Mouse (Mus musculus) small intestine, adult 2 months (tissue): ENCODE measurements around the gene Blnk. TPM values are rescaled to one million over a fixed set of nuclear protein-coding genes. Genes with fewer than 3 reads are reported as not detected.

ENCODE experiments used
- H3K27ac ChIP-seq: fragments of 200-500 bp; 2 replicates; pipeline ENCODE4 v1.5.1; 2012; ENCODE audit warnings: low read depth, low read length, control low read depth, inconsistent platforms; ENCODE audit not compliant: insufficient read depth
- H3K27me3 ChIP-seq: fragments of 200-500 bp; 2 replicates; pipeline ENCODE4 v1.6.1; 2012; ENCODE audit warnings: mild to moderate bottlenecking, moderate library complexity, low read length, inconsistent platforms; ENCODE audit not compliant: control insufficient read depth, insufficient read depth
- H3K36me3 ChIP-seq: fragments of 200-500 bp; 2 replicates; pipeline ENCODE4 v1.6.1; 2012; ENCODE audit warnings: mild to moderate bottlenecking, low read length, control low read depth, inconsistent platforms; ENCODE audit not compliant: control insufficient read depth, insufficient read depth
- H3K4me1 ChIP-seq: fragments of 200-500 bp; 2 replicates; pipeline ENCODE4 v1.6.1; 2012; ENCODE audit warnings: low read length, inconsistent platforms, mixed read lengths; ENCODE audit not compliant: control insufficient read depth, insufficient read depth, insufficient read length
- H3K4me3 ChIP-seq: fragments of 200-500 bp; 2 replicates; pipeline ENCODE4 v1.5.1; 2012; ENCODE audit warnings: low read depth, mild to moderate bottlenecking, control low read depth, inconsistent platforms, low read length, moderate library complexity
- CTCF ChIP-seq: fragments of 200-500 bp; IDR thresholded peaks from 2 replicates; pipeline ENCODE4 v1.5.1; 2012; ENCODE audit warnings: low read depth, mild to moderate bottlenecking, control low read depth, inconsistent platforms, low read length, moderate library complexity, mixed read lengths; ENCODE audit not compliant: insufficient replicate concordance, insufficient read length; ENCODE audit errors: extremely low read depth
- POLR2A ChIP-seq: fragments of 200-500 bp; IDR thresholded peaks from 2 replicates; pipeline ENCODE4 v1.6.1; 2012; ENCODE audit warnings: low read depth, mild to moderate bottlenecking, control low read depth, inconsistent platforms, low read length, moderate library complexity
- WGBS: fragments of 180-500 bp; shearing (Covaris S2); methylation state at CpG from one replicate; pipeline ENCODE4 v1.1.7; 2018; 5-methylcytosine and 5-hydroxymethylcytosine counted together
- polyA plus RNA-seq: library from polyadenylated mRNA; depleted of rRNA; stranded (reverse); fragments of >200 nt; gene quantifications from 2 replicates; pipeline ENCODE4 v1.2.3, GENCODE M21; 2012

Blnk gene
- polyA plus RNA-seq, 1 experiment = 9.5 TPM

DNA sequence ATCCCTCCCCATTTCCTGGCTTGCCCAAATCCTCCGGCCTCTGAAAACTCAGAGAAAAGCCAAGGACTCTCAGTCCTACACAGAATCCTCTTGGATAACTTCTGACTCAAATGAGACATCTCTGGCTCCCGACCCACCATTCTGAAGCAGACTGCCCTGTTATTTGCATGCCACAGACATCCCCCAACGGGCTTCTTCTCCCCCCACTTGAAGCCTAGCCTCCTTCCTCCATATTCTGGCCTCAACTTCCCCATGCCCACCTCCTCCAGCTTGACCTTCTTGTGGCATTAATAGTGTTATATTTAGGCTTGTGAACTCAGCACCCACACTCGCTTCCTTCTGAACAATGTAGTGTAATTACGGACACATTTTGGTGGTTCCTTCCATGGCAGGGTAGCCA, 13.7 kb downstream of the Blnk start:
- WGBS = 77% methylated on average over 5 of the region's 5 CpGs
- TF ChIP-seq POLR2A (no peak), CTCF (no peak)

DNA sequence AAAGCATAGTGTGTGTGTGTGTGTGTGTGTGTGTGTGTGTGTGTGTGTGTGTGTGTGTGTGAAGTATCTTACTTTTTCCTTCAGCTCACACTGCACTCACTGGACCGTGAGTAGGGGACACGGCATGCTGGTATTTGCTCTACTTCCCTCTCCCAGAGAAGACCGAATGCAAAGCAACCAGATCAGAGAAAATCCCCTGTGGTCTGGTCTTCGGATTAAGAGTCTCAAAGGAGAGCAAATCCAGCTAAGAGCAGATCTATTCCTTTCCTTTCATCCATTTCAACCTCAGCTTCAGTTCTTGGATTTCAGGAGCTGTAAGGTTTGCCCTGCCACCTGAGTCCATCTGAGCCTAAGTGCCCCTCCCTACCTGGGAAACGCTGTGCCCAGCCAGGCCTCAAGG, 16.3 kb downstream of the Blnk start:
- Histone ChIP-seq H3K4me1 (peaks cover 19% of the 10 kb centered on the region), H3K27me3 (no peaks in the 10 kb centered on the region), H3K36me3 (no peaks in the 10 kb centered on the region), H3K27ac (no peak overlapping the region; the same call in 1 of the 2 replicates), H3K4me3 (no peak overlapping the region)
- TF ChIP-seq POLR2A = no peak
- TF ChIP-seq CTCF = no peak
- WGBS = 74% methylated on average over 5 of the region's 5 CpGs

More for the DNA sequence above, 13.7 kb downstream of the Blnk start:
- no peaks in the 10 kb centered on the region for H3K36me3 ChIP-seq
- H3K4me1 ChIP-seq = peaks cover 19% of the 10 kb centered on the region
- no peaks in the 10 kb centered on the region for H3K27me3 ChIP-seq
- no peak overlapping the region for H3K27ac ChIP-seq
- no peak overlapping the region for H3K4me3 ChIP-seq

DNA sequence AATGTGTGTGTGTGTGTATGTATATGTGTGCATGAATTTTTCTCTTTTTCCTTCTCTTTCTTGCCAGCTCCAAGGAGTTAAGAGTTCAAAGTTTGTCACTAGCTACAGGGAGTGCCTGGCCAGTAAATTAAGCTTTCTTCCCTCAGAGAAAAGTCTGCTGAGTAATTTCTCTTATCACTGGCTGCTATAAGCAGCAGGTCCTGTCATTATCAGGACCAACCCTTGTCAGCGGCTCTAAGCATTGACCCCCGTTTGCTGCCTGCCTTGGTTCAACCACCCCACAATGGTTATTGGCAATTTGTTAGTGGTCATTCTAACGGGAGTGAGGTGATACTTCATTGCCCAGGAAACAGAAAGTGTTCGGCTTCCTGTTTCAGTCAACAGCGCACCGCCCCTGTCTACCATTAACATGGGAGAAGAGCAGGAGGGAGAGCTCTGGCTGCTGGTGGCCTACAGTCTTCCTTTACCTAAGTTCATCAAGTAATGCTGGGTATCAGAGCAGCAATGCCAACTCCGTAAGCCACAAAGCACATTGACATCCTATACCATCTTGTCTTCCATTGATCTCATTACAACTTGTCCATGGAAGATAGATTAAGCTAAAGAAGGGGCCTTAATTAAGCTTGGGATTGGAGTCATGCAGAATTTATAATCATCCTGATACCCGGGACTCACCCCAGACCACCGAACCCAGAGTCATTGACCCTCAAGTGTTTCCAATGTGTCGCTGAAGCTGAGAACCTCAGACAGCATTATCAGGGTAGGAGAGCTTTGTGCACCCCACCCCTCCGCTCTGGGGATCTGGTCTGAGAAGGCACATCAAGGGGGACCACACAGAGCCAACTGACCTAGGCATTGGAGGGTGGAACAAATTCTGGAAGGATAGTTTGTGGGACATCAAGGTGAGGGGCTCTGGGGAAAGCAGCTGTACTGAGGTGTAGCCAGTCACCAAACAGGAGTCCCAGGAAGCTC, 17.1 kb downstream of the Blnk start:
- peak overlapping the region; percentile 33 for H3K27ac ChIP-seq
- no peaks in the 10 kb centered on the region for H3K27me3 ChIP-seq
- peaks cover 19% of the 10 kb centered on the region for H3K4me1 ChIP-seq
- TF ChIP-seq POLR2A (no peak), CTCF (no peak)
- WGBS = 53% methylated on average over 11 of the region's 11 CpGs
- no peak overlapping the region; the same call in 1 of the 2 replicates for H3K4me3 ChIP-seq
- peaks cover 1% of the 10 kb centered on the region; the same call in 1 of the 2 replicates for H3K36me3 ChIP-seq

DNA sequence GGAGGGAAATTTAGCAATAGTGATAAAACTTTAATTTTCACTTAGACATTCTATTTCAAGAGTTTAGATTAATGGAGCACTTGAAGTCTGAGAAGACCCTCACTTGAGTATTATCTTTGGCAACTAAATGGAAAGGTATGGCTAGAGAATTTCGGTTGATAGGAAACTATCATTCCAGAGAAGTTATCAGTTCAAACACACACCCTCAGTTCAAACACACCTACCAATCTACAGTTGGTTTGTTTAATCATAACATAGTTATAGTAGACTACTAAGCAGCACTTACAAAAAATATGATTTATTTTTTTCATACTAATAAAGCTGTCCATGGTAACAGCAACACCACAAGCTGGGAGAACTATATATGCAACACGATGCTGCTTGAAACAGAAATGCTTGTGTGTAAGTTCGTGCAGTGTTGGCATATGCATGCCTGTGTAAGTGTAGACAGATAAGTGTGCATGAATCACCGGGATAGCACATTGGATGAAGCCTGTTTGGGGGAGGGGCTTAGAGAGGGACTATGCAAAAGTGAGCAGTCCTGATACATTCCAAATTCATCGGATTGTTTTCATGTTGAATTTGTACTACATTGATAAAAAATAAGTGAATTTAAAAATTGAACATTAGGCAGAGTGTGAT, 22.9 kb downstream of the Blnk start:
- WGBS = 54% methylated on average over 5 of the region's 5 CpGs
- TF ChIP-seq CTCF (no peak), POLR2A (no peak)

DNA sequence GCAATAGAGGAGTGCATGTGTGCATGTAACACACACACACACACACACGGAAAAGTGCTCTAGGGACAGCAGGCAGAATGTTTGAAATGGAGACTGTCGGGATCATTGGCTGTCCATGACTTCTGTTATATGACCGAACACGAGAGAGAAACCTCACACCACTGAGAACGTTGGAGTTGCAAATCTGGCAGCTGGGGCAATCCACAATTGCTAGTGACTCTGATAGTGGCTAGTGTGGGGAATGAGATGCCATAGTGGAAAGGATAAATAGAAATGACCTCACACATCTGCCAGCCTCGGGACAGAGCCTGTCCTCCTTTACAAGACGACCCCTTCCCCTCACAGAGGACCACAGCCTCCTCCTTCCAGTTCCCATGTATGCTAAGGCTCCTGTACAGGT, 23.6 kb downstream of the Blnk start:
- no peak overlapping the region for H3K27ac ChIP-seq
- no peaks in the 10 kb centered on the region for H3K27me3 ChIP-seq
- H3K4me3 ChIP-seq = no peak overlapping the region
- H3K36me3 ChIP-seq = peaks cover 12% of the 10 kb centered on the region
- 76% methylated on average over 7 of the region's 7 CpGs for WGBS
- H3K4me1 ChIP-seq = 0 out of 2 replicates have a peak, but pooled peaks cover 2% of the 10 kb centered on the region
- no peak for TF ChIP-seq POLR2A
- TF ChIP-seq CTCF = no peak

More for the DNA sequence above, 22.9 kb downstream of the Blnk start:
- no peak overlapping the region for H3K27ac ChIP-seq
- H3K4me3 ChIP-seq = no peak overlapping the region
- peaks cover 10% of the 10 kb centered on the region for H3K36me3 ChIP-seq
- no peaks in the 10 kb centered on the region for H3K27me3 ChIP-seq
- 0 out of 2 replicates have a peak, but pooled peaks cover 2% of the 10 kb centered on the region for H3K4me1 ChIP-seq

DNA sequence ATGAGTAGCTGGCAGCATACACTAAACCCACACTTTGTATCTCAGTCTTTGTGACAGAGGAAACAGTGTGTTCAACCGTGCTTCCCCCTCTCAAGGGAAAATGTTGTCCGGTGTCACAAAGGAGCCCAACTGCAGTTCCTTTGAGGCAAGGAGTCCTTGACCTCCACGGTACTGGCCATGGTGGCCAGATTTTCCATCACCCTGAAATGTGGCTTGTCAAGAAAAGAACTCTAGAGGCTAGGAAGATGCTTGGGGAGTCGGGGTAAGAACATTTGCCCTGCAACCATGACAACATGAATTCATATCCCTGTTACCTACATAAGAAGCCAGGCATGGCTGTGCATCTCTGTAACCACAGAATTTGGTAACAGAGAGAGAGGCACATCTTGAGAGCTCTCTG, 24.0 kb downstream of the Blnk start:
- Histone ChIP-seq H3K4me1 (0 out of 2 replicates have a peak, but pooled peaks cover 2% of the 10 kb centered on the region), H3K27me3 (no peaks in the 10 kb centered on the region), H3K36me3 (peaks cover 12% of the 10 kb centered on the region), H3K4me3 (no peak overlapping the region), H3K27ac (no peak overlapping the region)
- 71% methylated on average over 4 of the region's 4 CpGs for WGBS
- no peak for TF ChIP-seq POLR2A
- TF ChIP-seq CTCF = no peak

DNA sequence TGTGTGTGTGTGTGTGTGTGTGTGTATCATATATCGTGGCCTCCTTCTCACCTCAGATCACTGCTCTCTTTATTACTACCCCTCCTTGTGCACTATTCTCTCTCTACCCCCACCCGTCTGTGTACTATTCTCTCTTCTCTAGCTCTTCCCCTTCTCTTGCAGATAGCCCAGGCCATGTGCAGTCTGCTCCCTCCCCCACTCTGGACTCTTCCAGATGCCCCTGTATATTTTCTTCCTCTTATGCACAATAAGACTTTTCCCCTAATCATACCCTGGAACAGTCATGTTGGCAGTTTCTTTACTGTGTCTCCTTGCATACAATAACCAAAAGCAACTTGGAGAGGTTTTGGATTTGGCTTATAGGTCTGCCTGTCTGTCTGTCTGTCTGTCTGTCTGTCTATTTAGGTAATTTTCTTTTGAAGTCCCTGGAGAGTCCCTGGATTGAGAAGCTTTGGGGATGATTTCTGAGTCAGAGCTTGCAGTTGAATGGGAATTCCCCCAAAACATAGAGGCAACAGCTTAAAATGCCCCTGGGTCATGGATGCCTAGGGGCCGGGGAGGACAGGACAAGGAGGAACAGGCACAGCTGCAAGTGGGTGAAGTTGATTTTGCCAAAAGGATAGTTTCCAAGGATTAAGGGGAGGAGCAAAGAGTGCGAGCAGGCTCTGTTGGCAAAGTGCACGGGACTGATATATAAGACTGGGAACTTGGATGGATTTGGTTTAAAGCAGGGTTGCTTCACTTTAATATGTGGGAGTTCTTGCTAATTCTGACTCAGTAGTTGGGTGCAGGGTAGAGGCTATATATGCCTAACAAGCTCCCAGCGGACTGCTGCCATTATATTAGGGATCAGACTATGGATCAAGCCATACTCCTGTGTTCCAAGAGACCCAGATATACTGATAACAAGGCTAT, 29.1 kb downstream of the Blnk start:
- Histone ChIP-seq H3K36me3 (peaks cover 7% of the 10 kb centered on the region), H3K27ac (no peak overlapping the region), H3K4me3 (no peak overlapping the region), H3K27me3 (no peaks in the 10 kb centered on the region), H3K4me1 (peaks cover 2% of the 10 kb centered on the region; the same call in 1 of the 2 replicates)
- 44% methylated on average over 6 of the region's 6 CpGs for WGBS
- TF ChIP-seq POLR2A (no peak), CTCF (no peak)
